Mouse (Mus musculus) cerebellum, adult 2 months (tissue): Measurements from ENCODE around the gene P2rx4.
A peak's percentile ranks its signal among the peaks of the same experiment; 100 is the strongest.

Experiments used
- CTCF ChIP-seq: fragments of 200-500 bp; IDR thresholded peaks from 2 replicates; pipeline ENCODE4 v1.5.1; 2011; ENCODE audit warnings: low read depth, mild to moderate bottlenecking, control low read depth, low read length, moderate library complexity, borderline replicate concordance; ENCODE audit not compliant: insufficient read depth
- POLR2A ChIP-seq: fragments of 200-500 bp; IDR thresholded peaks from 2 replicates; pipeline ENCODE4 v1.6.1; 2011; ENCODE audit warnings: low read length, control low read depth, borderline replicate concordance; ENCODE audit not compliant: insufficient read depth

- TF ChIP-seq POLR2A (peak; percentile 61), CTCF (no peak)
Observed at GRCm38 (mm10) chr5:122707276-122708181, at the start of gene P2rx4.
